Mouse (Mus musculus): ENCODE data around the gene Kirrel. TPM values are rescaled to one million over a fixed set of nuclear protein-coding genes. Genes with fewer than 3 reads are reported as not detected.
"Not testable (repeated sequence)": the region's sequence is repeated elsewhere in the genome, so short reads cannot be mapped to it uniquely, and the experiment has no call there.

Gene Kirrel
- polyA plus RNA-seq, 1 experiment from 2014 or later, result 9.0 TPM

GRCm38 (mm10) chr3:87130933-87131332 is 43.6 kb downstream of the Kirrel start:
- 77% methylated on average over 6 of the region's 6 CpGs for WGBS
- Histone ChIP-seq H3K36me3 (peaks cover 2% of the 10 kb centered on the region; the same call in 1 of the 2 replicates), H3K9ac (no peak overlapping the region), H3K27me3 (no peaks in the 10 kb centered on the region), H3K4me3 (no peak overlapping the region), H3K9me3 (replicated peaks) (no peaks in the 10 kb centered on the region), H3K4me1 (replicated peaks) (peaks cover 32% of the 10 kb centered on the region), H3K4me2 (no peak overlapping the region), H3K27ac (0 out of 2 replicates have a peak overlapping the region, but pooled peaks have one; percentile 7)
- no peak for ATAC-seq (replicated peaks; ENCODE audit: insufficient number of reproducible peaks, insufficient read depth, low FRiP score, low read depth)

GRCm38 (mm10) chr3:87123795-87124194 is 50.8 kb downstream of the Kirrel start:
- Histone ChIP-seq H3K36me3 (no peaks in the 10 kb centered on the region), H3K4me1 (replicated peaks) (peaks cover 6% of the 10 kb centered on the region; the same call in 1 of the 2 replicates), H3K4me3 (no peak overlapping the region), H3K27ac (no peak overlapping the region), H3K4me2 (no peak overlapping the region), H3K9me3 (replicated peaks) (no peaks in the 10 kb centered on the region), H3K27me3 (no peaks in the 10 kb centered on the region), H3K9ac (no peak overlapping the region)
- no peak for ATAC-seq (replicated peaks; ENCODE audit: insufficient number of reproducible peaks, insufficient read depth, low FRiP score, low read depth)
- WGBS, result 83% methylated on average over 6 of the region's 6 CpGs

- H3K9ac ChIP-seq, result no peak overlapping the region
- H3K4me3 ChIP-seq, result no peak overlapping the region
- no peaks in the 10 kb centered on the region for H3K36me3 ChIP-seq
- no peak overlapping the region for H3K27ac ChIP-seq
- peaks cover 51% of the 10 kb centered on the region for H3K4me1 ChIP-seq (replicated peaks)
- no peak overlapping the region for H3K4me2 ChIP-seq
- H3K9me3 ChIP-seq (replicated peaks), result no peaks in the 10 kb centered on the region
- H3K27me3 ChIP-seq, result no peaks in the 10 kb centered on the region
- ATAC-seq (replicated peaks; ENCODE audit: insufficient number of reproducible peaks, insufficient read depth, low FRiP score, low read depth), result no peak
- 71% methylated on average over 9 of the region's 9 CpGs for WGBS
These were observed 56.3 kb downstream of the Kirrel start for GRCm38 (mm10) chr3:87118214-87118613.

- no peak overlapping the region for H3K4me2 ChIP-seq
These were observed 56.9 kb downstream of the Kirrel start for GRCm38 (mm10) chr3:87117632-87118031.

GRCm38 (mm10) chr3:87115726-87116540 is 58.6 kb downstream of the Kirrel start:
- Histone ChIP-seq H3K36me3 (no peaks in the 10 kb centered on the region), H3K9ac (no peak overlapping the region), H3K9me3 (replicated peaks) (no peaks in the 10 kb centered on the region), H3K4me3 (no peak overlapping the region), H3K27ac (peak overlapping the region; percentile 50; the same call in 1 of the 2 replicates), H3K4me2 (no peak overlapping the region), H3K4me1 (replicated peaks) (peaks cover 53% of the 10 kb centered on the region), H3K27me3 (no peaks in the 10 kb centered on the region)
- no peak for ATAC-seq (replicated peaks; ENCODE audit: insufficient number of reproducible peaks, insufficient read depth, low FRiP score, low read depth)
- WGBS, result 67% methylated on average over 6 of the region's 6 CpGs

More at GRCm38 (mm10) chr3:87117632-87118031, 56.9 kb downstream of the Kirrel start:
- Histone ChIP-seq H3K4me3 (no peak overlapping the region), H3K27me3 (no peaks in the 10 kb centered on the region), H3K9me3 (replicated peaks) (no peaks in the 10 kb centered on the region), H3K4me1 (replicated peaks) (peaks cover 57% of the 10 kb centered on the region), H3K36me3 (no peaks in the 10 kb centered on the region), H3K9ac (no peak overlapping the region), H3K27ac (peak overlapping the region; percentile 19; the same call in 1 of the 2 replicates)
- 0 out of 2 replicates have a peak, but pooled peaks have one; percentile 36 for ATAC-seq (replicated peaks; ENCODE audit: insufficient number of reproducible peaks, insufficient read depth, low FRiP score, low read depth)
- WGBS, result 40% methylated on average over 12 of the region's 12 CpGs

- Histone ChIP-seq H3K9me3 (replicated peaks) (no peaks in the 10 kb centered on the region), H3K4me2 (no peak overlapping the region), H3K27ac (peak overlapping the region; percentile 50), H3K27me3 (no peaks in the 10 kb centered on the region), H3K36me3 (no peaks in the 10 kb centered on the region), H3K4me3 (no peak overlapping the region), H3K9ac (no peak overlapping the region), H3K4me1 (replicated peaks) (peaks cover 53% of the 10 kb centered on the region)
- ATAC-seq (replicated peaks; ENCODE audit: insufficient number of reproducible peaks, insufficient read depth, low FRiP score, low read depth), result no peak
- WGBS, result 65% methylated on average over 8 of the region's 8 CpGs
These were observed 59.3 kb downstream of the Kirrel start for GRCm38 (mm10) chr3:87115271-87115670.

- Histone ChIP-seq H3K9ac (no peak overlapping the region), H3K27me3 (no peaks in the 10 kb centered on the region), H3K9me3 (replicated peaks) (no peaks in the 10 kb centered on the region), H3K36me3 (no peaks in the 10 kb centered on the region), H3K4me1 (replicated peaks) (peaks cover 53% of the 10 kb centered on the region), H3K27ac (peak overlapping the region; percentile 50), H3K4me3 (no peak overlapping the region), H3K4me2 (no peak overlapping the region)
- WGBS, result 34% methylated on average over 9 of the region's 9 CpGs
- ATAC-seq (replicated peaks; ENCODE audit: insufficient number of reproducible peaks, insufficient read depth, low FRiP score, low read depth), result peak; percentile 84
These were observed 59.7 kb downstream of the Kirrel start for GRCm38 (mm10) chr3:87114801-87115200.

GRCm38 (mm10) chr3:87113881-87114280 is 60.7 kb downstream of the Kirrel start:
- WGBS, result 23% methylated on average over 1 of the region's 1 CpGs
- not testable (repeated sequence) for H3K36me3 ChIP-seq; H3K27me3 ChIP-seq; H3K4me2 ChIP-seq; ATAC-seq (replicated peaks; ENCODE audit: insufficient number of reproducible peaks, insufficient read depth, low FRiP score, low read depth); H3K4me3 ChIP-seq; H3K9me3 ChIP-seq (replicated peaks); H3K9ac ChIP-seq; H3K27ac ChIP-seq
- peaks cover 53% of the 10 kb centered on the region for H3K4me1 ChIP-seq (replicated peaks)

- Histone ChIP-seq H3K27ac (no peak overlapping the region), H3K4me1 (replicated peaks) (peaks cover 46% of the 10 kb centered on the region), H3K4me3 (no peak overlapping the region), H3K9ac (no peak overlapping the region), H3K9me3 (replicated peaks) (no peaks in the 10 kb centered on the region), H3K36me3 (no peaks in the 10 kb centered on the region), H3K27me3 (no peaks in the 10 kb centered on the region), H3K4me2 (no peak overlapping the region)
- ATAC-seq (replicated peaks; ENCODE audit: insufficient number of reproducible peaks, insufficient read depth, low FRiP score, low read depth), result no peak
- WGBS, result 58% methylated on average over 3 of the region's 3 CpGs
These were observed 62.3 kb downstream of the Kirrel start for GRCm38 (mm10) chr3:87112264-87112663.

- no peaks in the 10 kb centered on the region for H3K36me3 ChIP-seq
- H3K9ac ChIP-seq, result no peak overlapping the region
- no peak overlapping the region for H3K27ac ChIP-seq
- no peaks in the 10 kb centered on the region for H3K27me3 ChIP-seq
- H3K4me2 ChIP-seq, result no peak overlapping the region
- WGBS, result 56% methylated on average over 2 of the region's 2 CpGs
- ATAC-seq (replicated peaks; ENCODE audit: insufficient number of reproducible peaks, insufficient read depth, low FRiP score, low read depth), result no peak
- no peak overlapping the region for H3K4me3 ChIP-seq
- peaks cover 35% of the 10 kb centered on the region for H3K4me1 ChIP-seq (replicated peaks)
- H3K9me3 ChIP-seq (replicated peaks), result no peaks in the 10 kb centered on the region
These were observed 69.7 kb downstream of the Kirrel start for GRCm38 (mm10) chr3:87104856-87105255.

- no peak for ATAC-seq (replicated peaks; ENCODE audit: insufficient number of reproducible peaks, insufficient read depth, low FRiP score, low read depth)
- H3K9me3 ChIP-seq (replicated peaks), result no peaks in the 10 kb centered on the region
- H3K27me3 ChIP-seq, result no peaks in the 10 kb centered on the region
- no peak overlapping the region for H3K4me3 ChIP-seq
- no peaks in the 10 kb centered on the region for H3K36me3 ChIP-seq
- WGBS, result 27% methylated on average over 7 of the region's 7 CpGs
- H3K27ac ChIP-seq, result no peak overlapping the region
- H3K4me2 ChIP-seq, result no peak overlapping the region
- peaks cover 51% of the 10 kb centered on the region for H3K4me1 ChIP-seq (replicated peaks)
- no peak overlapping the region for H3K9ac ChIP-seq
These were observed 72.2 kb downstream of the Kirrel start for GRCm38 (mm10) chr3:87102346-87102745.

GRCm38 (mm10) chr3:87100911-87101310 is 73.6 kb downstream of the Kirrel start:
- Histone ChIP-seq H3K4me2 (no peak overlapping the region), H3K9ac (no peak overlapping the region), H3K27ac (no peak overlapping the region), H3K27me3 (no peaks in the 10 kb centered on the region), H3K36me3 (no peaks in the 10 kb centered on the region), H3K4me3 (no peak overlapping the region), H3K4me1 (replicated peaks) (peaks cover 51% of the 10 kb centered on the region), H3K9me3 (replicated peaks) (no peaks in the 10 kb centered on the region)
- no peak for ATAC-seq (replicated peaks; ENCODE audit: insufficient number of reproducible peaks, insufficient read depth, low FRiP score, low read depth)
- 71% methylated on average over 4 of the region's 4 CpGs for WGBS

Data from heart, embryonic 15.5 days (tissue).